Mouse (Mus musculus): ENCODE data around the gene Lrp6.

- TF ChIP-seq FLI1 (IDR thresholded peaks at IDR 0.05; ENCODE audit: low read length): no peak
- TF ChIP-seq GATA1 (IDR thresholded peaks at IDR 0.05; ENCODE audit: borderline replicate concordance, low read length): no peak
These were observed 34.8 kb downstream of the Lrp6 start for GRCm38 (mm10) chr6:134531950-134532349.

All from megakaryocyte, embryonic 14.5 days (primary cell).